Mouse (Mus musculus) CD4-positive helper T cell, adult 2 months (primary cell): ENCODE results near the gene Col13a1.

Experiments used
- DNase-seq: peaks from one replicate; pipeline ENCODE4 v3.0.0-alpha.2; 2012; ENCODE audit warnings: low read depth, missing footprints, low spot score

The Col13a1 gene

GRCm38 (mm10) chr10:61830817-61831216 lies 148.1 kb downstream of the Col13a1 start:
- DNase-seq = no peak

GRCm38 (mm10) chr10:61829046-61829445 lies 149.9 kb downstream of the Col13a1 start:
- DNase-seq = no peak

- DNase-seq = no peak
Observed at GRCm38 (mm10) chr10:61827950-61828936, 150.7 kb downstream of the Col13a1 start.

GRCm38 (mm10) chr10:61826753-61827435 lies 152.0 kb downstream of the Col13a1 start:
- no peak for DNase-seq

- DNase-seq = no peak
Observed at GRCm38 (mm10) chr10:61825979-61826752, 152.7 kb downstream of the Col13a1 start.

- no peak for DNase-seq
Observed at GRCm38 (mm10) chr10:61825536-61825935, 153.4 kb downstream of the Col13a1 start.

GRCm38 (mm10) chr10:61823731-61824115 lies 155.2 kb downstream of the Col13a1 start:
- DNase-seq = no peak

GRCm38 (mm10) chr10:61822968-61823730 lies 155.8 kb downstream of the Col13a1 start:
- no peak for DNase-seq

- no peak for DNase-seq
Observed at GRCm38 (mm10) chr10:61820050-61820449, 158.9 kb downstream of the Col13a1 start.

- DNase-seq = no peak
Observed at GRCm38 (mm10) chr10:61811987-61812386, 166.9 kb downstream of the Col13a1 start.

GRCm38 (mm10) chr10:61798133-61798576 lies 180.8 kb downstream of the Col13a1 start:
- no peak for DNase-seq

GRCm38 (mm10) chr10:61795458-61795857 lies 183.4 kb downstream of the Col13a1 start:
- no peak for DNase-seq

GRCm38 (mm10) chr10:61794971-61795370 lies 183.9 kb downstream of the Col13a1 start:
- DNase-seq = no peak

- no peak for DNase-seq
Observed at GRCm38 (mm10) chr10:61793015-61793414, 185.9 kb downstream of the Col13a1 start.

- DNase-seq = no peak
Observed at GRCm38 (mm10) chr10:61788499-61788898, 190.4 kb downstream of the Col13a1 start.
